Mouse (Mus musculus): ENCODE data around the gene Tekt4.

Gene Tekt4

GRCm38 (mm10) chr17:25475946-25476744 is 21.7 kb downstream of the Tekt4 start:
- DNase-seq (ENCODE audit: low spot score in 2 of 2), result no peak

DNA sequence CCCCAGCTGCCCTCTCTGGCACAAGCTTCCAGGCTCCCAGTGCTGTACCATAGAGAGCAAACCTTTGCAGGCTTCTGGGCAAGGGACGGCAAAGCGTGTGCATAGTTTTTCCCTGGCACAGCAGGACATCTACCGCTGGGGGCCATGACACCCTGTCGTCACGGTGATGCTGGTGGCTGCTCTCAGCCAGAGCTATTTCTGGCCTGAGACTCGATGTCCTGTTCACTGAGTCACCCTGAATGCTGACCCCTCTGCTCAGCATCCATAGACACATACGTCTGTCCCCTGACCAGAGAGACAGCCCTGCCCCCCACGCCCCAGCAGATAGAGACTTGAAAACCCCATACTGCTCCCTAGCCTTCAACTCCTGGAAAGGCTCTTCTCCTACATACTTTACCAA is 25.7 kb downstream of the Tekt4 start:
- DNase-seq (ENCODE audit: low spot score in 2 of 2), result no peak

- no peak for DNase-seq (ENCODE audit: low spot score in 2 of 2)
Observed at GRCm38 (mm10) chr17:25480820-25481219, 26.4 kb downstream of the Tekt4 start.

GRCm38 (mm10) chr17:25482092-25482491 is 27.7 kb downstream of the Tekt4 start:
- no peak for DNase-seq (ENCODE audit: low spot score in 2 of 2)

GRCm38 (mm10) chr17:25497013-25497412 is 42.6 kb downstream of the Tekt4 start, which contains the start of gene Sstr5:
Gene Sstr5 (minus strand): TSS chr17:25497288.
- DNase-seq (ENCODE audit: low spot score in 2 of 2), result no peak

DNA sequence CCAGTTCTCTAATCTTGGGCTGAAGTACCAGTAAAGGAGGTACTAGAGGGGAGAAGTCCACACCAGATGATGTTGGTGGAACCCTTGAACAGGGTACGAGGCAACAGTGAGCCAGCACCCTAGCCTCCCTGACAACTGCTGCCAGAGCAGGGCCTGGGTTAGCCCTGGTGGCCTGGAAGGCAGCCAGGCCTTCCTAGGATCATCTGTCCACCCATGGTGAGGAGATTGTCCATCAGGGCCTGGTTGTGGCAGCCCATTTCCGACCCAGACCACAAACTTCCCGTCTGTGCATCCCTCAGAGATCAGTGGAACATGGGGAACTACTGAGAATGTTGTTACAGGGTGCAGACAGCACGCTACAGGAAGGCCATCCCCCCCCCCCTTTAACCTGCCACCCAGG is 48.2 kb downstream of the Tekt4 start:
- DNase-seq (ENCODE audit: low spot score in 2 of 2), result no peak

DNA sequence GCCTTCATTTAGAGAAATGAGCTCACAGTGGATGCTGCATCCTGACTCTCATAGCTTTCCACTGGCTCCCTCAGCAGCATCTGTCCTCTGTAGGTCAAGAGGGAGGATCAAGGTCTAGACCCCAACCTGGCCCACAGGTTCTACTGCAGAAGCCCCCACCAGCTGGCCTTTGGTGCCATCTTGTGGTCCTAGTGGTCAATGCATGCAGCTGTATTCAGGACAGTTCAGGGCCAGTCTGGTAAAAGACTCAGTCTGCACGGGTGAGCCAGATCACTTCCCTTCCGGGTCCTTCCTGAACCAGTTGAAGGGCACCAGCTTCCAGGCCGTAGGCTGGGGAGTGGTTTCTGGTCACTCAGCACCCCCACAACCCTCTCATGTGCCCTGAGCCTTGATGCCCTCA is 53.4 kb downstream of the Tekt4 start:
- DNase-seq (ENCODE audit: low spot score in 2 of 2), result peak; percentile 17 to 30

DNA sequence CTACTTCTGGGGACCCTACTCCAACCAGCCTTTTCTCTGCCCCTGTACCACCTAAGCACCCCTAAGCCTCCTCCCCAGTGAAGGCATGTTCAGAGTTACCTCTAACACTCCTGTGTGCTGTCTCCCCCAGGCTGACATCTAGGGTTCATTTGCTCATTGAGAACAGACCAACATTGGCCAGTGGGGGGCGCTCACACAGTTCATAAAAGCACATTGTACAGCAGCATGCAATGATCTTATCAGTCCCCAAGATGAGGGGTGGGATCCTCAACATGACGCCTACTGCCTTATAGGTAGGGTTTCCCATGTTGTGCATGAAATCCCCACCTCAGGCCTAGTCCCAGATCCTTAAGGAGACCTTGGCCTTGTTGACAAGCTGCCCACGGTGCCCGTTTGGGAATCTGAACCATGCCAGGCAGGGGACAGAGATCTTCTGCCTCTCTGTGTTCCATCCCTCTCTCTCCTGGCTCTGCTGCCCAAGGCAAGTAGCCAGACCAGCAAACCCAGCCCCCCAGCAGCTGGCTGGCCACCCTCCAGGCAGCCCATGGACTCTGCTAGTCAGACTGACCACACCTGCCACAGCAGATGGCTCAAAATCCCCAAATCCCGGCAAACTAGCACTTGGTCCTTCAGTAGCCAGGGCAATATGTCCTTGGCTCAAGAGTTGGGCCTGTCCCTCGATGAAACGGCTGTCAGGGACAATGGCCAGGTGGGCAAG is 54.6 kb downstream of the Tekt4 start:
- peak in 1 of 2 experiments; percentile 7 for DNase-seq (ENCODE audit: low spot score in 2 of 2)

DNA sequence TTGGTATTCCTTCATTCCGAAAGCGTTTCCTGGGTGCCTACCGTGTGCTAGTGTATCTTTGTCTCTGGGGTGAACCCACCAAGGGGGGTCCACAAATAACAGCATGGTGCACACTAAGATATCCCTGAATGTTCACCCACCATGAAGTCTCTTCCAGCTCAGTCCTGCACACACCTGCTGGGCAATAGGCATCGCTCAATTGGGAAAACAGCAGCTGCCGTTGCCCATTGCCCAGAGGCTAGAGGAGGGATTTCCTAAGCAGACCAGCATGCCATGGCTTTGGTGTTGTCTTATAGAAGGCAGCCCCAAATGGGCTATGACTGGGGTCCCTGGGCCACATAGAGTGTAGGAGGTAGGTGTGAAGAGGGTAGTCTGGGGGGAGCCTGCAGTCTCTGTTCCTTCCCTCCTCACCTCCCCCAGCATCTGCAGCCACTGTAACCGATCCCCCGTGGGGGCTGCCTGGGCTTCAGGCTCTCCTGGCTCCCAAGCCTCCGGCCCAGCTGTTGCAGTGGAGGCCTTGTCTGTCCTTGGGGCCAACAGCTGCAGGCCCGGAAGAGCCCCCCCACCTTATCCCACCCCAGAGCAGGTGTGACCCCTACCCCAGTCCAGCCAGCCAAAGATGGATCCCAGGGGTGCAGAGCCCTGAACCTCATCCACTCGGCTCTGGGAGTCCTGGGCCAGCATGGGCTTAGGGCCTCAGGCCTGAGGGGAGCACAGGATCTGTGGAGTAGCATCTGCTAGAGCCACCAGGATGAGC is 55.8 kb downstream of the Tekt4 start:
- no peak for DNase-seq (ENCODE audit: low spot score in 2 of 2)

GRCm38 (mm10) chr17:25511876-25512275 is 57.5 kb downstream of the Tekt4 start:
- DNase-seq (ENCODE audit: low spot score in 2 of 2), result no peak

DNA sequence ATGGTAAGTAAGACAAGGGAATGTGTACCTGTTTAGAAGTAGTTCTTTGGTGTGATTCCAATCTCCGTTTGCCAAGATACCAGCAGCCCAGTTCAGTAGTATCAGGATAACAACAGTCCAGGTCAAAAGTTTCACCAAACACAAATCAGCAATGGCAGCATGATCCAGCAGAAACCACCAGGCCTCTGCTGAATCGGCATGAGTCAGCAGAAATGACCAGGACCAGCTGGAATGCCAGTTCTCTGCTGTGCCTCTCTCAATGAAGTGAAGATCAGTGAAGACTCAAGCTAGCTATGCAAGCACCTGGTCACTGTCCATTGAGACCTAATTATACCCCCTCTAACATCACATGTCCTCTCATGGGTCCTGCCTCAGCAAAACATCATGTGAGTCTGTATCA is 59.6 kb downstream of the Tekt4 start:
- no peak for DNase-seq (ENCODE audit: low spot score in 2 of 2)

- DNase-seq (ENCODE audit: low spot score in 2 of 2), result no peak
Observed at GRCm38 (mm10) chr17:25516315-25516714, 61.9 kb downstream of the Tekt4 start.

GRCm38 (mm10) chr17:25518144-25518543 is 63.7 kb downstream of the Tekt4 start:
- DNase-seq (ENCODE audit: low spot score in 2 of 2), result no peak

DNA sequence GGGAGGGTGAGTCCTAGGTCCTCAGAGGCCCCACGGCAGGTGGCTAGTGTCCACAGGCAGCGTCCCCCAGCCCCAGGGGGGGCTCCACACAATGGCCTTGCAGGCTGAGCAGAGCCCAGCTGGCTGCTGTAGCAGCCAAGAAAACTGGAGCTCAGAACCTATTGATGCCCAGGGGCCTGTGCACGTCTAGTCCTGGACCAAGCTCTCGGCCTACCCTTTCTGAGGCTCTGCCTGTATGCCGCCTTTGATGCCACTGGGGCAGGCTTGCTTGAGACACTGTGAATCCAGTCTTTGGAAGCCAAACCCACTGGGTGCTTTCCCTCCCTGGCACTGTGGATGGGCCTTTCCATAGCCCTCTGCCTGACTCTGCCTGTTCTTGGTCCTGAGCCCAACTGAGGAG is 65.1 kb downstream of the Tekt4 start:
- DNase-seq (ENCODE audit: low spot score in 2 of 2), result no peak

DNA sequence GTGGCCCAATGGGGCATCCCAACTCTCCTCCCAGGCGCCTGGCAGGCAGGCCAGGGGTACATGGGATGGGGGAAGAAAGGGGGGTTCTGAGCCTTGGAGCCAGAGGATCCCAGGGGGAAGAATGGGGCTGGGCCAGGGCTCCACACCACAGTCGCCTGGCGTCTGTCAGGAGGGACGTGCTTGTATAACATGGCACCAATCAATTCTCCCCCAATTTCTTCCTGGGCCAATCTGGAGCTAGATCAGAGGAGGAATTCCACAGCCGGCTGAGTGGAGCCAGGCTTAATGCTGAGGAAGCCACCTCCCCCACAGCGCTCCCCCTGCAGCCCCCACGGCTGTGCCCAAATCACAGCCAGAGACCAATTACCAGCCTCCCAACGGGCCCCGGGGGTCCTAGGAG is 66.1 kb downstream of the Tekt4 start:
- no peak for DNase-seq (ENCODE audit: low spot score in 2 of 2)

- no peak for DNase-seq (ENCODE audit: low spot score in 2 of 2)
Observed at GRCm38 (mm10) chr17:25522080-25522479, 67.7 kb downstream of the Tekt4 start.

Measured in heart, adult 9 months (tissue).